Mouse (Mus musculus): ENCODE results near the gene H2-Q1. TPM values are rescaled to one million over a fixed set of nuclear protein-coding genes. Genes with fewer than 3 reads are reported as not detected.
"Not testable (repeated sequence)": the region's sequence is repeated elsewhere in the genome, so short reads cannot be mapped to it uniquely, and the experiment has no call there.

The H2-Q1 gene
- polyA plus RNA-seq, 1 experiment from 2014 or later = not detected

DNA sequence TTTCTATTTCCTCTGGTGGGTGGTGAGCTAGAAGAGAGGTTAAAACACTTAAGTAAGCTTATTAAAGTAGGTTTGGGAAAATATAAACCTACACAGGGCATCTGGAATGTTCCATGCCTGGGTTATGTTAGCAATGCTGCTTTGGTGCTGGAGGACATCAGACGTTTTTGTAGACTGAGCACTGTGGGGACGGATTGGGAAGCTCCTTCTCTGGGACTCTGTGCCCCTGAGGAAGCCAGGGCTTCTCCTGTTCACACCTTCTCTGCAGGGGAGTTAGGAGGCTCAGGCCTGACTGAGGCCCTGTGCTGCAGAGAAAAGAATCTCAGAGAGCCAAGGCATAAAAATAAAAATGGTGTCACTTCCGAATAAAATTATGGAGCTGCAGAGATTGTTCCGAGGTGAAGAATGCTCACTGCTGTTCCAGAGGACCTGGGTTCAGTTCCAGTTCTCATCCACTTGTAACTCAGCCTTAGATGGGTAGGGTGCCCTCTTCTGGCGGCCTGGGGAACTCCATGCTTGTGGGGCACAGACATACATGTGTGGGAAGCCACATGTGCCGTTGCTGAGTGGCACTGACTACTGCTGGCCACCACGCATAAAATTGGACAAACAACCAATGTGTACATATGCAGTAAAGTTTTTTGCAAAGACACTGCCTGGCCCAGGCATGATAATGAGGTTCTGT lies 19.8 kb upstream of the H2-Q1 start:
- not testable (repeated sequence) for H3K36me3 ChIP-seq (ENCODE audit: insufficient read depth, low read length); H3K4me3 ChIP-seq (ENCODE audit: low read length); H3K9ac ChIP-seq (replicated peaks; ENCODE audit: low read length); H3K27ac ChIP-seq (ENCODE audit: low read length); ATAC-seq (ENCODE audit: low FRiP score, low TSS enrichment); H3K4me1 ChIP-seq (ENCODE audit: insufficient read depth, low read length); H3K9me3 ChIP-seq (ENCODE audit: low read length); H3K4me2 ChIP-seq (replicated peaks; ENCODE audit: low read depth, low read length); H3K27me3 ChIP-seq (ENCODE audit: insufficient read depth, low read length)
- 87% methylated on average over 7 of the region's 7 CpGs for WGBS

GRCm38 (mm10) chr17:35301645-35302258 lies 18.5 kb upstream of the H2-Q1 start:
- no peaks in the 10 kb centered on the region for H3K9me3 ChIP-seq (ENCODE audit: low read length)
- ATAC-seq (ENCODE audit: low FRiP score, low TSS enrichment) = no peak
- 25% methylated on average over 13 of the region's 13 CpGs for WGBS
- no peaks in the 10 kb centered on the region for H3K27me3 ChIP-seq (ENCODE audit: insufficient read depth, low read length)
- H3K4me1 ChIP-seq (ENCODE audit: insufficient read depth, low read length) = no peaks in the 10 kb centered on the region
- no peak overlapping the region for H3K9ac ChIP-seq (replicated peaks; ENCODE audit: low read length)
- no peak overlapping the region for H3K4me3 ChIP-seq (ENCODE audit: low read length)
- no peak overlapping the region for H3K4me2 ChIP-seq (replicated peaks; ENCODE audit: low read depth, low read length)
- no peaks in the 10 kb centered on the region for H3K36me3 ChIP-seq (ENCODE audit: insufficient read depth, low read length)
- H3K27ac ChIP-seq (ENCODE audit: low read length) = no peak overlapping the region

- H3K4me3 ChIP-seq (ENCODE audit: low read length) = no peak overlapping the region
Observed at GRCm38 (mm10) chr17:35303271-35303670, 16.9 kb upstream of the H2-Q1 start.

GRCm38 (mm10) chr17:35303756-35304350 lies 16.4 kb upstream of the H2-Q1 start:
- Histone ChIP-seq H3K4me3 (ENCODE audit: low read length) (no peak overlapping the region), H3K9ac (replicated peaks; ENCODE audit: low read length) (no peak overlapping the region), H3K27me3 (ENCODE audit: insufficient read depth, low read length) (0 out of 2 replicates have a peak, but pooled peaks cover 4% of the 10 kb centered on the region), H3K9me3 (ENCODE audit: low read length) (no peaks in the 10 kb centered on the region), H3K4me2 (replicated peaks; ENCODE audit: low read depth, low read length) (no peak overlapping the region), H3K27ac (ENCODE audit: low read length) (no peak overlapping the region), H3K4me1 (ENCODE audit: insufficient read depth, low read length) (no peaks in the 10 kb centered on the region), H3K36me3 (ENCODE audit: insufficient read depth, low read length) (no peaks in the 10 kb centered on the region)
- 83% methylated on average over 10 of the region's 10 CpGs for WGBS
- no peak for ATAC-seq (ENCODE audit: low FRiP score, low TSS enrichment)

More at GRCm38 (mm10) chr17:35303271-35303670, 16.9 kb upstream of the H2-Q1 start:
- no peaks in the 10 kb centered on the region for H3K9me3 ChIP-seq (ENCODE audit: low read length)
- no peaks in the 10 kb centered on the region for H3K4me1 ChIP-seq (ENCODE audit: insufficient read depth, low read length)
- no peak overlapping the region for H3K9ac ChIP-seq (replicated peaks; ENCODE audit: low read length)
- 0 out of 2 replicates have a peak, but pooled peaks cover 4% of the 10 kb centered on the region for H3K27me3 ChIP-seq (ENCODE audit: insufficient read depth, low read length)
- no peak for ATAC-seq (ENCODE audit: low FRiP score, low TSS enrichment)
- H3K4me2 ChIP-seq (replicated peaks; ENCODE audit: low read depth, low read length) = no peak overlapping the region
- no peaks in the 10 kb centered on the region for H3K36me3 ChIP-seq (ENCODE audit: insufficient read depth, low read length)
- WGBS = 80% methylated on average over 2 of the region's 2 CpGs
- H3K27ac ChIP-seq (ENCODE audit: low read length) = no peak overlapping the region

DNA sequence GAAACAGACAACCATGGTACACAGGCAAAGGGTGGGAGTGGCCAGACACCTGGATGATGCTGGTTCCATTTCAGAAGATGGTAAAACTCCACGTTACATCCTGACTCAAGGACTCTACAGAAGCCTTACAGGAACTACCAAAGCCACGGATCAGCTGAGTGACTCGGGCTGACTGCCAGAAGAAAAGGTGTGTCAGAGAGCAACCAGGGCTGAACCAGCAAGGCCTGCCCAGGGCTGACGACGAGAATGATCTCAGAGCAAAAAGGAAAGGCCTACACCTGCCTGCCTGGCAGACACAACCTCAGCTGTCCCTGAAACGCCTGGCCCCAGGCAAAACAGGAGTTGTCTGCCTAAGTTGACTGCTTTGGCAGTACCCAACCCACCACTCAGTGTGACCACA lies 15.7 kb upstream of the H2-Q1 start:
- no peak overlapping the region for H3K9ac ChIP-seq (replicated peaks; ENCODE audit: low read length)
- WGBS = 60% methylated on average over 6 of the region's 6 CpGs
- H3K27me3 ChIP-seq (ENCODE audit: insufficient read depth, low read length) = 0 out of 2 replicates have a peak, but pooled peaks cover 4% of the 10 kb centered on the region
- ATAC-seq (ENCODE audit: low FRiP score, low TSS enrichment) = no peak
- H3K4me3 ChIP-seq (ENCODE audit: low read length) = no peak overlapping the region
- H3K27ac ChIP-seq (ENCODE audit: low read length) = no peak overlapping the region
- H3K4me2 ChIP-seq (replicated peaks; ENCODE audit: low read depth, low read length) = no peak overlapping the region
- no peaks in the 10 kb centered on the region for H3K4me1 ChIP-seq (ENCODE audit: insufficient read depth, low read length)
- H3K36me3 ChIP-seq (ENCODE audit: insufficient read depth, low read length) = no peaks in the 10 kb centered on the region
- H3K9me3 ChIP-seq (ENCODE audit: low read length) = no peaks in the 10 kb centered on the region

DNA sequence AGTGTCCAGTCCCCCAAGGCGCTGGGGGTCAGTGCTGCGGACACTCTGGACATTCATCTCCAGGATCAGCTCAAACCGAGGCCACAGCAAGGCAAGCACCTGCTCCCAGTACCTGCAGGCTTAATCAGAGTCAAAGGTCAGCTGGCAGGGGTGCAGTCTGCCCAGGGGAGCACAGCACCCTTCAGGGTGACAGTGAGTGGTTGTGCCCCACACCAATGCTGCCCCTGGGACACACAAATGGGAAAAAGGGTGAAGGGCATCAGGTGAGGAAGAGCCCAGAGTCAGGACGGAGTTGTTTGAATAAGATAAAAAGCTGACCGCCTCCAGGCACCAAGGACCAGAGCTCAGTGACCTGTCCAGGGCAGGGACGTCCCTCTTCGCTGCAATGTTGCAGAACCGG lies 15.3 kb upstream of the H2-Q1 start:
- ATAC-seq (ENCODE audit: low FRiP score, low TSS enrichment) = not testable (repeated sequence)

GRCm38 (mm10) chr17:35318671-35319070 lies 1.5 kb upstream of the H2-Q1 start:
- ATAC-seq (ENCODE audit: low FRiP score, low TSS enrichment) = no peak
- Histone ChIP-seq H3K9me3 (ENCODE audit: low read length) (no peaks in the 10 kb centered on the region), H3K27me3 (ENCODE audit: insufficient read depth, low read length) (peaks cover 36% of the 10 kb centered on the region), H3K4me1 (ENCODE audit: insufficient read depth, low read length) (peaks cover 10% of the 10 kb centered on the region), H3K27ac (ENCODE audit: low read length) (no peak overlapping the region), H3K9ac (replicated peaks; ENCODE audit: low read length) (no peak overlapping the region), H3K36me3 (ENCODE audit: insufficient read depth, low read length) (no peaks in the 10 kb centered on the region), H3K4me2 (replicated peaks; ENCODE audit: low read depth, low read length) (no peak overlapping the region), H3K4me3 (ENCODE audit: low read length) (no peak overlapping the region)

More for the DNA sequence above, 15.3 kb upstream of the H2-Q1 start:
- WGBS = 83% methylated on average over 8 of the region's 8 CpGs
- H3K9ac ChIP-seq (replicated peaks; ENCODE audit: low read length); H3K36me3 ChIP-seq (ENCODE audit: insufficient read depth, low read length); H3K4me3 ChIP-seq (ENCODE audit: low read length); H3K9me3 ChIP-seq (ENCODE audit: low read length); H3K27ac ChIP-seq (ENCODE audit: low read length); H3K27me3 ChIP-seq (ENCODE audit: insufficient read depth, low read length); H3K4me2 ChIP-seq (replicated peaks; ENCODE audit: low read depth, low read length); H3K4me1 ChIP-seq (ENCODE audit: insufficient read depth, low read length): not testable (repeated sequence)

- H3K9me3 ChIP-seq (ENCODE audit: low read length); H3K9ac ChIP-seq (replicated peaks; ENCODE audit: low read length); H3K4me3 ChIP-seq (ENCODE audit: low read length); H3K36me3 ChIP-seq (ENCODE audit: insufficient read depth, low read length); ATAC-seq (ENCODE audit: low FRiP score, low TSS enrichment); H3K4me2 ChIP-seq (replicated peaks; ENCODE audit: low read depth, low read length); H3K27ac ChIP-seq (ENCODE audit: low read length): not testable (repeated sequence)
- 76% methylated on average over 1 of the region's 1 CpGs for WGBS
- Histone ChIP-seq H3K4me1 (ENCODE audit: insufficient read depth, low read length) (peaks cover 10% of the 10 kb centered on the region), H3K27me3 (ENCODE audit: insufficient read depth, low read length) (peaks cover 14% of the 10 kb centered on the region)
Observed at GRCm38 (mm10) chr17:35325124-35325523, 4.9 kb downstream of the H2-Q1 start.

DNA sequence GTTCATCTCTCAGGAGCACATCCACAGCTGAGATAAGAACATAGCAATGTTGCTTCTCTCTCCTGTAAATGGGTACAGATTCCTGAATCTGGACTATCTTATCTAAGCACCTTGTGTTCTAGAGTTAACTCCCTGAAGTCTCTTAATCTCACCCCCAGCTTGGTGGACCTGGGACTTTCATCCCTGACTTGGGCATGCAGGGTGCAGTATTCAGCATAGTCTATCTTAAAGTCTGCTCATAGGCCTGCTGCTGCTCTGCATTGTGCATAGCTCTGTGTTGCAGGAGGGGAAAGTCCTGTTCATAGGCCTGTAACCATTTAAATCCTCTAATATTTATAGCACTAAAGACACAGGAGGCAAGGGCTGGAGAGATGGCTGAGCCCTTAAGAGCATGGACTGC lies 5.8 kb downstream of the H2-Q1 start:
- not testable (repeated sequence) for H3K9ac ChIP-seq (replicated peaks; ENCODE audit: low read length); H3K27ac ChIP-seq (ENCODE audit: low read length); H3K4me1 ChIP-seq (ENCODE audit: insufficient read depth, low read length); H3K27me3 ChIP-seq (ENCODE audit: insufficient read depth, low read length); H3K4me2 ChIP-seq (replicated peaks; ENCODE audit: low read depth, low read length); H3K9me3 ChIP-seq (ENCODE audit: low read length); ATAC-seq (ENCODE audit: low FRiP score, low TSS enrichment); H3K36me3 ChIP-seq (ENCODE audit: insufficient read depth, low read length); H3K4me3 ChIP-seq (ENCODE audit: low read length)

DNA sequence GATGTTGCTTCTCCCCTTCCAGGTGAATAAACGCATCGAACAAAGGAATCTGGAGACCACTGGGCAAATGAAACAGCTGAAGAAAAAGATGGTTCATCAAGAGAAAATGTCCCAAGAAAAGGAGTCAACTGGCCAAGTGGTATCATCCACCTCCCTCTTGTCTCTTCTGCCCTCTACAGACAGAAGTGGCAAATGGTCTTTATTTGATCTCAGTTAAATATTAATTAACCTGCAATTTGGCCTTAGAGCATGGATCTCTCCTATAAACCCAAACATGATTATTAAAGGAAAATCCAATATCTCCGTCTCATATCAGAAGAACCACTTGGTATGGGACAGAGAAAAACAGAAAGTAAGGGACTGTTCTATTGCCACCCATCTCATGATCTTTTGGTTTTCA lies 9.5 kb downstream of the H2-Q1 start:
- H3K9ac ChIP-seq (replicated peaks; ENCODE audit: low read length); ATAC-seq (ENCODE audit: low FRiP score, low TSS enrichment); H3K36me3 ChIP-seq (ENCODE audit: insufficient read depth, low read length); H3K27me3 ChIP-seq (ENCODE audit: insufficient read depth, low read length); H3K4me3 ChIP-seq (ENCODE audit: low read length); H3K4me1 ChIP-seq (ENCODE audit: insufficient read depth, low read length); H3K27ac ChIP-seq (ENCODE audit: low read length); H3K4me2 ChIP-seq (replicated peaks; ENCODE audit: low read depth, low read length); H3K9me3 ChIP-seq (ENCODE audit: low read length): not testable (repeated sequence)
- WGBS = 62% methylated on average over 3 of the region's 3 CpGs
